Mouse (Mus musculus) natural killer cell, adult 2 months (primary cell): ENCODE results near the gene Gm20441.
A peak's percentile ranks its signal among the peaks of the same experiment; 100 is the strongest.

ENCODE experiments used
- DNase-seq, 2 experiments: peaks; one replicate each; pipeline ENCODE4 v3.0.0; 2022; ENCODE audit warnings: low spot score in 2 of 2

The Gm20441 gene

GRCm38 (mm10) chr10:75780769-75781578 is at the start of gene Gm20441, which contains the start of gene Gstt3:
TSS of gene Gm20441 (minus strand) at chr10:75780954.
TSS of gene Gstt3 (minus strand) at chr10:75781414.
- DNase-seq, result peak; percentile 9 to 21

GRCm38 (mm10) chr10:75830275-75830670 is 49.5 kb upstream of the Gm20441 start:
- no peak for DNase-seq

- DNase-seq, result no peak
Observed at GRCm38 (mm10) chr10:75829529-75830274, 48.9 kb upstream of the Gm20441 start.

- no peak for DNase-seq
Observed at GRCm38 (mm10) chr10:75828500-75828931, 47.8 kb upstream of the Gm20441 start.

- DNase-seq, result no peak
Observed at GRCm38 (mm10) chr10:75827668-75828360, 47.1 kb upstream of the Gm20441 start.

- no peak for DNase-seq
Observed at GRCm38 (mm10) chr10:75824530-75824929, 43.8 kb upstream of the Gm20441 start.

GRCm38 (mm10) chr10:75823782-75824181 is 43.0 kb upstream of the Gm20441 start:
- DNase-seq, result no peak

GRCm38 (mm10) chr10:75822443-75822842 is 41.7 kb upstream of the Gm20441 start, which contains the start of gene Gstt4:
TSS of gene Gstt4 (minus strand) at chr10:75822543.
- no peak for DNase-seq

- DNase-seq, result no peak
Observed at GRCm38 (mm10) chr10:75819882-75820281, 39.1 kb upstream of the Gm20441 start.

GRCm38 (mm10) chr10:75818641-75819040 is 37.9 kb upstream of the Gm20441 start:
- DNase-seq, result no peak

- DNase-seq, result no peak
Observed at GRCm38 (mm10) chr10:75804217-75804616, 23.5 kb upstream of the Gm20441 start.

- DNase-seq, result no peak
Observed at GRCm38 (mm10) chr10:75798176-75798696, 17.5 kb upstream of the Gm20441 start, which contains the start of gene Gstt1. TSS of gene Gstt1 (minus strand) at chr10:75798584.

- peak; percentile 8 to 24 for DNase-seq
Observed at GRCm38 (mm10) chr10:75797619-75798175, 16.9 kb upstream of the Gm20441 start.

GRCm38 (mm10) chr10:75796731-75797516 is 16.2 kb upstream of the Gm20441 start:
- DNase-seq, result no peak

- DNase-seq, result no peak
Observed at GRCm38 (mm10) chr10:75794880-75795279, 14.1 kb upstream of the Gm20441 start.

GRCm38 (mm10) chr10:75790773-75791172 is 10.0 kb upstream of the Gm20441 start:
- no peak for DNase-seq

GRCm38 (mm10) chr10:75789841-75790240 is 9.1 kb upstream of the Gm20441 start:
- no peak for DNase-seq

- no peak for DNase-seq
Observed at GRCm38 (mm10) chr10:75789081-75789735, 8.5 kb upstream of the Gm20441 start.

- DNase-seq, result no peak
Observed at GRCm38 (mm10) chr10:75788277-75788676, 7.5 kb upstream of the Gm20441 start.

- DNase-seq, result no peak
Observed at GRCm38 (mm10) chr10:75785442-75785841, 4.7 kb upstream of the Gm20441 start.
